Mouse (Mus musculus) midbrain, embryonic 11.5 days (tissue): Measurements from ENCODE around the gene Hilpda. TPM values are rescaled to one million over a fixed set of nuclear protein-coding genes. Genes with fewer than 3 reads are reported as not detected.

Experiments
- ATAC-seq: fragments of 200-750 bp; cut with Nextera tagmentation; 2 replicates; pipeline ENCODE4 v1.8.0; 2017; ENCODE audit warnings: moderate TSS enrichment, moderate library complexity; ENCODE audit not compliant: low FRiP score
- DNase-seq: peaks from one replicate; pipeline ENCODE4 v3.0.0; 2015; ENCODE audit warnings: low spot score; ENCODE audit errors: missing footprints
- H3K27ac ChIP-seq: fragments of 300-500 bp; sonication (generic); 2 replicates; pipeline ENCODE4 v1.5.1; 2014; ENCODE audit warnings: low read depth, low read length
- H3K27me3 ChIP-seq: fragments of 300-500 bp; sonication (generic); 2 replicates; pipeline ENCODE4 v1.6.1; 2014; ENCODE audit warnings: mild to moderate bottlenecking, low read length, moderate library complexity, mixed read lengths; ENCODE audit not compliant: control insufficient read depth, insufficient read depth
- H3K36me3 ChIP-seq: fragments of 300-500 bp; sonication (generic); 2 replicates; pipeline ENCODE4 v1.6.1; 2014; ENCODE audit warnings: mild to moderate bottlenecking, low read length, moderate library complexity, mixed read lengths; ENCODE audit not compliant: control insufficient read depth, insufficient read depth
- H3K4me1 ChIP-seq: fragments of 300-500 bp; sonication (generic); 2 replicates; pipeline ENCODE4 v1.6.1; 2014; ENCODE audit warnings: low read length; ENCODE audit not compliant: control insufficient read depth, insufficient read depth
- H3K4me2 ChIP-seq: fragments of 300-500 bp; sonication (generic); 2 replicates; pipeline ENCODE4 v1.6.1; 2014; ENCODE audit warnings: mild to moderate bottlenecking, moderate library complexity
- H3K4me3 ChIP-seq: fragments of 300-500 bp; sonication (generic); 2 replicates; pipeline ENCODE4 v1.5.1; 2014; ENCODE audit warnings: low read depth, low read length
- H3K9ac ChIP-seq: fragments of 300-500 bp; sonication (generic); 2 replicates; pipeline ENCODE4 v1.6.1; 2014; ENCODE audit warnings: low read length
- H3K9me3 ChIP-seq: fragments of 300-500 bp; sonication (generic); 2 replicates; pipeline ENCODE4 v1.6.1; 2016; ENCODE audit warnings: low read length; ENCODE audit not compliant: control insufficient read depth
- whole genome bisulfite sequencing: fragments of 180-500 bp; shearing (Covaris S2); extraction: QIAGEN DNeasy Blood & Tissue Kit; methylation state at CpG from one replicate; pipeline ENCODE4 v1.1.7; 2014; 5-methylcytosine and 5-hydroxymethylcytosine counted together
- polyA plus RNA-seq: library from polyadenylated mRNA; unstranded; fragments of >200 nt; fragmentation: Nextera tagmentation; extraction: Ambion mirVana; gene quantifications from 2 replicates; pipeline ENCODE4 v1.2.1, GENCODE M21; 2014

Hilpda gene
- polyA plus RNA-seq, 1 experiment from 2014 or later, result 30.1 TPM

GRCm38 (mm10) chr6:29317941-29318340, 45.7 kb downstream of the Hilpda start:
- WGBS, result 82% methylated on average over 3 of the region's 3 CpGs
- H3K9me3 ChIP-seq, result no peaks in the 10 kb centered on the region
- no peaks in the 10 kb centered on the region for H3K27me3 ChIP-seq
- H3K27ac ChIP-seq, result no peak overlapping the region
- DNase-seq (no peak), ATAC-seq (no peak)
- no peaks in the 10 kb centered on the region for H3K36me3 ChIP-seq
- no peak overlapping the region for H3K9ac ChIP-seq
- H3K4me1 ChIP-seq, result no peaks in the 10 kb centered on the region
- no peak overlapping the region for H3K4me3 ChIP-seq
- no peak overlapping the region for H3K4me2 ChIP-seq

GRCm38 (mm10) chr6:29318879-29319278, 46.6 kb downstream of the Hilpda start, which contains the start of gene Fam71f1:
Gene Fam71f1 (plus strand): TSS chr6:29319140.
- H3K9ac ChIP-seq, result no peak within 1 kb of the TSS
- no peak within 1 kb of the TSS for H3K4me3 ChIP-seq
- 81% methylated on average over 5 of the region's 5 CpGs for WGBS
- no peaks in the 10 kb centered on the region for H3K9me3 ChIP-seq
- no peak within 1 kb of the TSS for H3K4me2 ChIP-seq
- no peak within 1 kb of the TSS for H3K27ac ChIP-seq
- no peaks in the 10 kb centered on the region for H3K36me3 ChIP-seq
- no peak for ATAC-seq
- H3K27me3 ChIP-seq, result no peaks in the 10 kb centered on the region
- H3K4me1 ChIP-seq, result no peaks in the 10 kb centered on the region
- DNase-seq, result no peak

GRCm38 (mm10) chr6:29321586-29321985, 49.3 kb downstream of the Hilpda start:
- no peak overlapping the region for H3K27ac ChIP-seq
- H3K4me1 ChIP-seq, result no peaks in the 10 kb centered on the region
- H3K4me3 ChIP-seq, result no peak overlapping the region
- H3K36me3 ChIP-seq, result no peaks in the 10 kb centered on the region
- H3K4me2 ChIP-seq, result no peak overlapping the region
- no peaks in the 10 kb centered on the region for H3K9me3 ChIP-seq
- H3K9ac ChIP-seq, result no peak overlapping the region
- DNase-seq (no peak), ATAC-seq (no peak)
- 80% methylated on average over 6 of the region's 6 CpGs for WGBS
- H3K27me3 ChIP-seq, result no peaks in the 10 kb centered on the region

GRCm38 (mm10) chr6:29322147-29322546, 49.9 kb downstream of the Hilpda start:
- Histone ChIP-seq H3K4me1 (no peaks in the 10 kb centered on the region), H3K4me2 (no peak overlapping the region), H3K9ac (no peak overlapping the region), H3K36me3 (no peaks in the 10 kb centered on the region), H3K9me3 (no peaks in the 10 kb centered on the region), H3K27ac (no peak overlapping the region), H3K4me3 (no peak overlapping the region), H3K27me3 (no peaks in the 10 kb centered on the region)
- DNase-seq (no peak), ATAC-seq (no peak)
- 90% methylated on average over 7 of the region's 7 CpGs for WGBS

GRCm38 (mm10) chr6:29322735-29323134, 50.4 kb downstream of the Hilpda start:
- H3K4me2 ChIP-seq, result no peak overlapping the region
- no peaks in the 10 kb centered on the region for H3K36me3 ChIP-seq
- WGBS, result 79% methylated on average over 4 of the region's 4 CpGs
- H3K4me3 ChIP-seq, result no peak overlapping the region
- no peak overlapping the region for H3K9ac ChIP-seq
- H3K9me3 ChIP-seq, result no peaks in the 10 kb centered on the region
- H3K4me1 ChIP-seq, result no peaks in the 10 kb centered on the region
- H3K27ac ChIP-seq, result no peak overlapping the region
- ATAC-seq (no peak), DNase-seq (no peak)
- no peaks in the 10 kb centered on the region for H3K27me3 ChIP-seq

Other genes starting within 250 kb of the Hilpda start
- gene Lep, start 212.3 kb upstream of the Hilpda start, polyA plus RNA-seq, result not detected in 2 replicates
- gene Rbm28, start 107.5 kb upstream of the Hilpda start, polyA plus RNA-seq, result 60.5 and 64.4 TPM in 2 replicates
- 0.53 and 0.58 TPM in 2 replicates for gene Prrt4, start 92.9 kb upstream of the Hilpda start, polyA plus RNA-seq
- gene Impdh1, start 56.1 kb upstream of the Hilpda start, polyA plus RNA-seq, result 36.9 and 42.0 TPM in 2 replicates
- gene Fam71f2, start 7.1 kb downstream of the Hilpda start, polyA plus RNA-seq, result 0.41 and 0.79 TPM in 2 replicates
- gene Fam71f1, start 46.7 kb downstream of the Hilpda start, polyA plus RNA-seq, result not detected in 2 replicates
- gene Calu, start 75.6 kb downstream of the Hilpda start, polyA plus RNA-seq, result 265 and 278 TPM in 2 replicates
- 0.19 and 0.25 TPM in 2 replicates for gene Opn1sw, start 116.0 kb downstream of the Hilpda start, polyA plus RNA-seq
- gene Ccdc136, start 123.8 kb downstream of the Hilpda start, polyA plus RNA-seq, result 20.5 and 22.4 TPM in 2 replicates
- 1.8 and 2.5 TPM in 2 replicates for gene Flnc, start 160.8 kb downstream of the Hilpda start, polyA plus RNA-seq
- gene Atp6v1f, start 195.2 kb downstream of the Hilpda start, polyA plus RNA-seq, result 178 and 199 TPM in 2 replicates
- gene Atp6v1fnb, start 198.9 kb downstream of the Hilpda start, polyA plus RNA-seq, result 0.20 and 0.25 TPM in 2 replicates
- gene Kcp, start 235.5 kb downstream of the Hilpda start, polyA plus RNA-seq, result 5.6 and 6.8 TPM in 2 replicates